In the genomic region with DNA sequence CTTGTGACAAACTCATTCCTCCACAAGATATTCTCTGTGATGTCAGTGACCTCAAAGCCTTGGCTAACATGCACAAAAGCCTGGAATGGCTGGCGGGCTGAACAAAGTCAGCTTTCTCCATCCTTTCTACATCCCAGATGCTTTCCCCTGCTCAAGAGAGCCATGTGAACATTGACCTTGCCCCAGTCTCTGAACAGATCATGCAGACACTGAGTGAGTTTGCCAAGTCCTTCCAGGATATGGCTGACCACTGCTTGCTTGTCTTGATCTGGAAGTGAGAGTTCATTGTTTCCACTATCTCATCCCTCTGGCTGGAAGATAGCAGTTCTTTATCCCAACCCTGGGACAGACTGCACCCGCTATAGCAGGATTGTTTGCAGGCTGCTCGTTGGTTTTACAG, we compare ENCODE assay signal across 17 mouse cellular contexts.
"Had no signal": no experiment of that assay in that cellular context is flagged by ENCODE, and none has a peak within 500 bp of the region (broad histone marks: within the 10 kb centered on the region; RNA-seq: fewer than 3 reads in every experiment).

No protein-coding gene starts in this region.

- H3K9ac ChIP-seq: limb, embryonic 15.5 days; liver, embryonic 14.5 days; lung, embryonic 14.5 days; neural tube, embryonic 15.5 days; stomach, embryonic 15.5 days had no signal

- H3K27me3 ChIP-seq: limb, embryonic 15.5 days; neural tube, embryonic 15.5 days; stomach, embryonic 15.5 days had no signal

- H3K4me3 ChIP-seq: limb, embryonic 15.5 days; midbrain, embryonic 10.5 days; myocyte; neural tube, embryonic 15.5 days; stomach, embryonic 15.5 days had no signal

- H3K27ac ChIP-seq: kidney, postnatal 0 days; limb, embryonic 15.5 days; liver, embryonic 14.5 days; midbrain, embryonic 10.5 days; neural tube, embryonic 15.5 days; stomach, embryonic 15.5 days had no signal

- H3K9me3 ChIP-seq: limb, embryonic 15.5 days; midbrain, embryonic 10.5 days; neural tube, embryonic 15.5 days; stomach, embryonic 15.5 days had no signal

- H3K4me2 ChIP-seq: limb, embryonic 15.5 days; lung, embryonic 14.5 days; neural tube, embryonic 15.5 days; stomach, embryonic 15.5 days had no signal

- H3K36me3 ChIP-seq: limb, embryonic 15.5 days; midbrain, embryonic 10.5 days; neural tube, embryonic 15.5 days; stomach, embryonic 15.5 days had no signal

- DNase-seq: kidney, adult 11 months; kidney, adult 9 months; kidney, postnatal 36 days; layer of hippocampus, adult 9-11 months; layer of hippocampus, postnatal 36 days; lung, embryonic 14.5 days; lung, postnatal 4 days; midbrain, embryonic 14.5 days; spleen, adult 18-20 months; thymus, postnatal 14 days had no signal

- H3K4me1 ChIP-seq: limb, embryonic 15.5 days; midbrain, embryonic 10.5 days; neural tube, embryonic 15.5 days; stomach, embryonic 15.5 days had no signal
